Mouse (Mus musculus) telencephalon, adult 2 months (tissue): Measurements from ENCODE around the gene Bag1.
"Not testable (repeated sequence)": the region's sequence is repeated elsewhere in the genome, so short reads cannot be mapped to it uniquely, and the experiment has no call there.

ENCODE experiments used
- DNase-seq: peaks from one replicate; pipeline ENCODE4 v3.0.0-alpha.2; 2011; ENCODE audit warnings: low read depth, low spot score

Gene Bag1

GRCm38 (mm10) chr4:40936175-40936839 is 11.8 kb downstream of the Bag1 start:
- peak; percentile 54 for DNase-seq

GRCm38 (mm10) chr4:40934369-40934768 is 13.7 kb downstream of the Bag1 start:
- DNase-seq, result not testable (repeated sequence)

- no peak for DNase-seq
These were observed 14.4 kb downstream of the Bag1 start for GRCm38 (mm10) chr4:40933694-40934093.

- no peak for DNase-seq
These were observed 19.0 kb downstream of the Bag1 start for GRCm38 (mm10) chr4:40929046-40929445.

- DNase-seq, result no peak
These were observed 22.5 kb downstream of the Bag1 start for GRCm38 (mm10) chr4:40925568-40925967.

GRCm38 (mm10) chr4:40923087-40923651 is 24.9 kb downstream of the Bag1 start:
- no peak for DNase-seq

GRCm38 (mm10) chr4:40921288-40921687 is 26.8 kb downstream of the Bag1 start:
- DNase-seq, result no peak

GRCm38 (mm10) chr4:40920576-40920975 is 27.5 kb downstream of the Bag1 start:
- peak; percentile 41 for DNase-seq

GRCm38 (mm10) chr4:40919785-40920184 is 28.3 kb downstream of the Bag1 start, which contains the start of gene Spink4:
Gene Spink4 (plus strand): TSS chr4:40920052.
- DNase-seq, result no peak

- DNase-seq, result no peak
These were observed 31.4 kb downstream of the Bag1 start for GRCm38 (mm10) chr4:40916592-40917155.

- DNase-seq, result no peak
These were observed 32.1 kb downstream of the Bag1 start for GRCm38 (mm10) chr4:40915947-40916346.

GRCm38 (mm10) chr4:40914287-40914867 is 33.7 kb downstream of the Bag1 start:
- no peak for DNase-seq

- no peak for DNase-seq
These were observed 39.7 kb downstream of the Bag1 start for GRCm38 (mm10) chr4:40908261-40908969.

GRCm38 (mm10) chr4:40906298-40906697 is 41.8 kb downstream of the Bag1 start:
- DNase-seq, result peak; percentile 12

GRCm38 (mm10) chr4:40900612-40901011 is 47.5 kb downstream of the Bag1 start:
- no peak for DNase-seq

- no peak for DNase-seq
These were observed 48.0 kb downstream of the Bag1 start for GRCm38 (mm10) chr4:40900071-40900470.

- no peak for DNase-seq
These were observed 48.8 kb downstream of the Bag1 start for GRCm38 (mm10) chr4:40899264-40899663.

GRCm38 (mm10) chr4:40898476-40899044 is 49.5 kb downstream of the Bag1 start:
- no peak for DNase-seq

- no peak for DNase-seq
These were observed 52.4 kb downstream of the Bag1 start for GRCm38 (mm10) chr4:40895646-40896045.

- DNase-seq, result no peak
These were observed 53.0 kb downstream of the Bag1 start for GRCm38 (mm10) chr4:40895118-40895517.

- no peak for DNase-seq
These were observed 56.9 kb downstream of the Bag1 start for GRCm38 (mm10) chr4:40891206-40891605.

GRCm38 (mm10) chr4:40889983-40890382 is 58.1 kb downstream of the Bag1 start:
- DNase-seq, result no peak
